Mouse (Mus musculus): ENCODE data around the gene Vps37d. TPM values are rescaled to one million over a fixed set of nuclear protein-coding genes. Genes with fewer than 3 reads are reported as not detected.
A peak's percentile ranks its signal among the peaks of the same experiment; 100 is the strongest.

Gene Vps37d
- 1.1 TPM in 1 of 2 replicates, not detected in the other for polyA plus RNA-seq (2012; ENCODE audit: insufficient read depth, insufficient read length, missing spikeins)

- Histone ChIP-seq H3K27ac (replicated peaks; ENCODE audit: low read depth, low read length) (no peak within 1 kb of the TSS), H3K4me1 (ENCODE audit: control insufficient read depth, insufficient read depth, insufficient read length, low read length) (no peaks in the 10 kb centered on the region; the same call in none of the 2 replicates), H3K4me3 (ENCODE audit: insufficient read depth, low read depth, low read length) (peak within 1 kb of the TSS; percentile 75)
These were observed at the start of gene Vps37d for GRCm38 (mm10) chr5:135077564-135078481. Vps37d (minus strand) TSS chr5:135078266.

DNA sequence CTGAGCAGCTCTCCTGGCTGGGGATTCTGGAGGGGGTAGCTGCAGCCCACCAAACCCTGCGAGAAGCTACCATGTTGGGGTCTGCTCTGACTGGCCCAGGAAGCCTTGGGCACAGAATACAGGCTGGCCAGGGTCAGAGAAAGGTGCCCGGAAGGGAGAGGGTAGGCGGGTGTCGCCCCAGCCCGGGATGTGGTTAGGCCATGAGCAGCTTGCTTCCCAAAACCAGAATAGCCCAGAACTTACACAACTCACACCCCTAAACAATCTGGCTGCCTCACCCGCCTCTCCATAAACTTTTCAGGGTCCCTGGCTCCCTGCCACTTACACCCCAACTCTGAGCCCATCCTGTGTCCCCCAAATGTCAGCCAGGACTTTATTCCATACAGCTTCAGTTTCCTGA is 49.6 kb upstream of the Vps37d start:
- Histone ChIP-seq H3K27ac (replicated peaks; ENCODE audit: low read depth, low read length) (no peak overlapping the region), H3K4me3 (ENCODE audit: insufficient read depth, low read depth, low read length) (no peak overlapping the region), H3K4me1 (ENCODE audit: control insufficient read depth, insufficient read depth, insufficient read length, low read length) (no peaks in the 10 kb centered on the region)

DNA sequence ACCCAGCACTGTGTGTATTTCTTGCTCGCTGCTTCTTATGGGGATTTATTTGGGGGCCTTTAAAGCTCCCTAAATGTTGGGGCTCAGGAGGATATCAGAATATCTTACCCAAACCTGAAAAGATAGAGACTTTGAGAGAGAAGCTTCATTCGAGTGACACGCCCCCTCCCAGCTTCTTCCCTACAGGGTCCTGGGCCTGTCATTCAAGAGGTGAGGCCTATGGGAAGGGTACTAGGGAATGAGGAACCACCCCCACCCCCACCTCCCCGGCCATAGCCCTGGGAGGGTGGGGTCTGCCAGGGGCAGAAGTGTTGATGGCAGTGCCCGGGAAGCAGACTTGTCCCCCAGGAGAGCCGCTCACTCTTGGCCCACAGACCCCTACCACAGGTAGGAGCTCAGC is 48.1 kb upstream of the Vps37d start:
- no peak overlapping the region for H3K4me3 ChIP-seq (ENCODE audit: insufficient read depth, low read depth, low read length)
- no peak overlapping the region for H3K27ac ChIP-seq (replicated peaks; ENCODE audit: low read depth, low read length)
- H3K4me1 ChIP-seq (ENCODE audit: control insufficient read depth, insufficient read depth, insufficient read length, low read length) = no peaks in the 10 kb centered on the region

GRCm38 (mm10) chr5:135120753-135121152 is 42.7 kb upstream of the Vps37d start:
- no peaks in the 10 kb centered on the region for H3K4me1 ChIP-seq (ENCODE audit: control insufficient read depth, insufficient read depth, insufficient read length, low read length)
- H3K4me3 ChIP-seq (ENCODE audit: insufficient read depth, low read depth, low read length) = no peak overlapping the region
- H3K27ac ChIP-seq (replicated peaks; ENCODE audit: low read depth, low read length) = no peak overlapping the region

- no peak overlapping the region for H3K4me3 ChIP-seq (ENCODE audit: insufficient read depth, low read depth, low read length)
- no peak overlapping the region for H3K27ac ChIP-seq (replicated peaks; ENCODE audit: low read depth, low read length)
- no peaks in the 10 kb centered on the region; the same call in 1 of the 2 replicates for H3K4me1 ChIP-seq (ENCODE audit: control insufficient read depth, insufficient read depth, insufficient read length, low read length)
These were observed 40.6 kb upstream of the Vps37d start for GRCm38 (mm10) chr5:135118589-135119081.

DNA sequence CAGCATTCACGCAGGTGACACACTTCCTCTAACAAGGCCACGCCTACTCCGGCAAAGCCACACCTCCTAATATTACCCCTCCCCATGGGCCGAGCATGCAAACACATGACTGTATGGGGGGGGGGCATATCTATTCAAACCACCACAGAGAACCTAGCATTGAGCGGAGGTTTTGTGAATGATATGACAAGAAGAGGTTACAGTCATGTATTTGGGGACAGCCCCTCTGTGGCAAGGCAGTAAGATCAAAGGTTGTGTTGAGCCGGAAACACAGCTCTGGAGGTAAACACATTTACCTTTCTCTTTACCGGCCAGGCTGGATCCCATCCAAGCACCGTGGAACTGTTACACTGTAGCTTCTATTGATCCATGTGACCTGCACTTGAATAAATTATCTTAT is 37.2 kb upstream of the Vps37d start:
- Histone ChIP-seq H3K4me3 (ENCODE audit: insufficient read depth, low read depth, low read length) (no peak overlapping the region), H3K4me1 (ENCODE audit: control insufficient read depth, insufficient read depth, insufficient read length, low read length) (peaks cover 4% of the 10 kb centered on the region), H3K27ac (replicated peaks; ENCODE audit: low read depth, low read length) (0 out of 2 replicates have a peak overlapping the region, but pooled peaks have one; percentile 1)

DNA sequence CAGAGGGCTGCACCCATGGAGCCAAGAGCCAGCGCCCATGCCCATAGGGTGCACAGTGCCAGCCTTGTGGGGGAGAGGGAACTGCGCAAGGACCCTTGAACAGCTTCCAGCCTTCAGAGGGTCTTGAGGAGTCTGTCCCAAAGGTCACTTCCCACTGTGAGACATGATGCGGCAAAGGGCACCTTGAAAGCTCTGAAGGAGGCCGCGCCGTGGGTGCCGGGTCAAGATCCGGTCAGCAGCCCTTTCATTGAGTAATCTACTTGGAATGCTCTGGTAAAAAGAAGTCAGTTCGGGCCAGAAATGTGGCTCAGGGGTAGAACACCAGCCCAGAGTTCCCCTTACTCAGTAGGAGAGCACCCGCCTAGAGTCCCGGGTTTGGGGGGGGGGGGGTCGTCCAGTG is 35.7 kb upstream of the Vps37d start:
- Histone ChIP-seq H3K27ac (replicated peaks; ENCODE audit: low read depth, low read length) (peak overlapping the region; percentile 92), H3K4me1 (ENCODE audit: control insufficient read depth, insufficient read depth, insufficient read length, low read length) (peaks cover 9% of the 10 kb centered on the region), H3K4me3 (ENCODE audit: insufficient read depth, low read depth, low read length) (no peak overlapping the region)

DNA sequence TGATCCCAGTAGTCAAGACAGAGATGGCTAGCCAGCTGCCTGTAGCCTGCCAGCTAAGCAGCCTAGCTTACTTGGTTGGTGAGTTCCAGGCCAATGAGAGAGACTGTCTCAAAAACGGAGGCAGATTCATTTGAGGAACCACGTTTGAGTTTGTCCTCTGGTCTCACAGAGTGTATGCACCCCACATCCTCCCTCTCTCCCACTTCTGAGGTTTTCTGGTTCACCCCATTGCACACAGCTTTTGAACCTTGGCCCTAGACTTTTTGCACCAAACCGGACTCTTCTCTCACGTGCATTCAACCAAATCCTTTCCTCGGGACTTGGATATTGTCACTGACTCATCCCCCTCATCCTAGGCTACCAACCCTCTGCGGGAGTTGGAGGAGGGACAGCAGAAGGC is 31.9 kb upstream of the Vps37d start:
- Histone ChIP-seq H3K27ac (replicated peaks; ENCODE audit: low read depth, low read length) (peak overlapping the region; percentile 76), H3K4me3 (ENCODE audit: insufficient read depth, low read depth, low read length) (no peak overlapping the region), H3K4me1 (ENCODE audit: control insufficient read depth, insufficient read depth, insufficient read length, low read length) (peaks cover 9% of the 10 kb centered on the region)

DNA sequence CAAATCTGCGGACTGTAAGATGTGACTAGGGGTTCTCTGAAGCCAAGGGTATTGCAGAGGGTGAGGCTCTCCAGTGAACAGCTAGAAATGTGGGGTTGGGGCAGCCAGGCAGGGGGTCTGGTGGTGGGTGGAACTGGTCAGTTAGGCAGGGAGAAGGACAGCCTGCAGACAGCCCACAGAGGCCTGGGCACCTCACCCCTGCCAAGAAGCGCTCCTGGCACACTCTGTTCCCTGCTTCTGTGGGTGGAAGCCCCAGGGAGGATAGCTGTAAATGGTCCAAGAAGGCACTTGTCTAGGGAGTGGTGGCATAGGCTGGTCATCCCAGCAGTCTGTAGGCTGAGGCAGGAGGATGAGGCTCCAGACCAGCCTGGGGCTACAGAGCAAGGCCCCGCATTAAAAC is 31.4 kb upstream of the Vps37d start:
- peak overlapping the region; percentile 53; the same call in 1 of the 2 replicates for H3K4me3 ChIP-seq (ENCODE audit: insufficient read depth, low read depth, low read length)
- H3K27ac ChIP-seq (replicated peaks; ENCODE audit: low read depth, low read length) = peak overlapping the region; percentile 94
- H3K4me1 ChIP-seq (ENCODE audit: control insufficient read depth, insufficient read depth, insufficient read length, low read length) = peaks cover 9% of the 10 kb centered on the region

GRCm38 (mm10) chr5:135109017-135109416 is 31.0 kb upstream of the Vps37d start:
- peak overlapping the region; percentile 53; the same call in 1 of the 2 replicates for H3K4me3 ChIP-seq (ENCODE audit: insufficient read depth, low read depth, low read length)
- peak overlapping the region; percentile 94 for H3K27ac ChIP-seq (replicated peaks; ENCODE audit: low read depth, low read length)
- peaks cover 9% of the 10 kb centered on the region for H3K4me1 ChIP-seq (ENCODE audit: control insufficient read depth, insufficient read depth, insufficient read length, low read length)

GRCm38 (mm10) chr5:135107521-135108501 is 29.7 kb upstream of the Vps37d start:
- H3K4me1 ChIP-seq (ENCODE audit: control insufficient read depth, insufficient read depth, insufficient read length, low read length) = peaks cover 9% of the 10 kb centered on the region
- H3K4me3 ChIP-seq (ENCODE audit: insufficient read depth, low read depth, low read length) = peak overlapping the region; percentile 86
- peak overlapping the region; percentile 76 for H3K27ac ChIP-seq (replicated peaks; ENCODE audit: low read depth, low read length)

DNA sequence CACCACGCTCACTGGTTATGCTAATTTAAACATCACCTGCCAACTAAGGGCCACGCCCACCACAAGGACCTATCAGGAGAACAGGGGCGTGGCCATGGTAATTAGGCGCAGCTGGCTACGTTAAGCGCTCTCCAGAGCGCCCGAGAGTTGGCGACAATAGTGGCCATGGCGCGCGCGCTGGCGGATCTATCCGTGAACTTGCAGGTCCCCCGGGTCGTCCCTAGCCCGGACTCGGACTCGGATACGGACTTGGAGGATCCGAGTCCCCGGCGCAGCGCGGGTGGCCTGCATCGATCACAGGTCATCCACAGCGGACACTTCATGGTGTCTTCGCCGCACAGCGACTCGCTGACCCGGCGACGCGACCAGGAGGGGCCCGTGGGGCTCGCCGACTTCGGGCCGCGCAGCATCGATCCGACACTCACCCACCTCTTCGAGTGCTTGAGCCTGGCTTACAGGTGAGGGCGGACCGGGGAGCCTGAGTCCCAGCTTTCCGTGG is 28.7 kb upstream of the Vps37d start:
- H3K4me3 ChIP-seq (ENCODE audit: insufficient read depth, low read depth, low read length) = peak overlapping the region; percentile 86
- H3K4me1 ChIP-seq (ENCODE audit: control insufficient read depth, insufficient read depth, insufficient read length, low read length) = peaks cover 9% of the 10 kb centered on the region
- H3K27ac ChIP-seq (replicated peaks; ENCODE audit: low read depth, low read length) = peak overlapping the region; percentile 76

- Histone ChIP-seq H3K4me3 (ENCODE audit: insufficient read depth, low read depth, low read length) (no peak overlapping the region), H3K4me1 (ENCODE audit: control insufficient read depth, insufficient read depth, insufficient read length, low read length) (0 out of 2 replicates have a peak, but pooled peaks cover 1% of the 10 kb centered on the region), H3K27ac (replicated peaks; ENCODE audit: low read depth, low read length) (no peak overlapping the region)
These were observed 26.1 kb upstream of the Vps37d start for GRCm38 (mm10) chr5:135103999-135104660.

DNA sequence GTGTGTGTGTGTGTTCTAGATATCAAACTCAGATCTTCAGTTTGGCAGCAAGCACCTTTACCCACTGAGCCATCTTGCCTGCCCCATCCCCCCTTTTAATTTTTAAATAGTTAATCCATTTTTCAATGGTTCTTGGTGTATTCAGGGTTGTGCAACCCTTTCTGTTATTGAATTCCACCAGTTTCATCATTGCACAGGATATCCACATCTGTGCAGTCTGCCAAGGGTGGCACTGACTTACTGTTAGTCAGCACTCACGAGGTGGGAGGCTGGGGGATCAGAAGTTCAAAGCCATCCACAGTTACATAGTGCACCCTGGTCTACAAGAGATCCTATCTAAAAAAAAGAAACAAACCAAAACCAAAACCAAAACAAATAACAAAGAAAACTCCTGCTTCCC is 22.9 kb upstream of the Vps37d start:
- Histone ChIP-seq H3K4me1 (ENCODE audit: control insufficient read depth, insufficient read depth, insufficient read length, low read length) (no peaks in the 10 kb centered on the region), H3K4me3 (ENCODE audit: insufficient read depth, low read depth, low read length) (no peak overlapping the region), H3K27ac (replicated peaks; ENCODE audit: low read depth, low read length) (no peak overlapping the region)
